Mouse (Mus musculus) gastrocnemius, postnatal 4 days (tissue): ENCODE measurements at regions not wholly inside any gene's neighbourhood (a gene's known extent, or its start where the extent isn't known, plus 50 kb on each side); places are given as distances from the start of the nearest gene placed in this dataset.

Source experiments
- DNase-seq, 2 experiments: peaks; one replicate each; pipeline ENCODE4 v3.0.0; 2021 to 2022; ENCODE audit warnings: low spot score in 2 of 2, mixed read lengths in 2 of 2

GRCm38 (mm10) chr5:118316310-118317017, 71.4 kb downstream of the 2410131K14Rik start:
- DNase-seq, result no peak

GRCm38 (mm10) chr5:118318073-118318472, 73.0 kb downstream of the 2410131K14Rik start:
- DNase-seq, result no peak

GRCm38 (mm10) chr5:118318883-118319282, 73.9 kb downstream of the 2410131K14Rik start:
- no peak for DNase-seq

GRCm38 (mm10) chr5:118321719-118322455, 76.9 kb downstream of the 2410131K14Rik start:
- DNase-seq, result no peak

- DNase-seq, result no peak
Observed at GRCm38 (mm10) chr5:118323151-118323550, 78.1 kb downstream of the 2410131K14Rik start.

GRCm38 (mm10) chr5:118326837-118327541, 82.0 kb downstream of the 2410131K14Rik start:
- no peak for DNase-seq

- peak in 1 of 2 experiments; percentile 47 for DNase-seq
Observed at GRCm38 (mm10) chr5:118327961-118328712, 83.1 kb downstream of the 2410131K14Rik start.

- no peak for DNase-seq
Observed at GRCm38 (mm10) chr5:118329143-118329542, 84.1 kb downstream of the 2410131K14Rik start.

- DNase-seq, result no peak
Observed at GRCm38 (mm10) chr5:118331286-118331607, 86.2 kb downstream of the 2410131K14Rik start.

GRCm38 (mm10) chr5:118331608-118332394, 86.8 kb downstream of the 2410131K14Rik start:
- DNase-seq, result peak; percentile 71 to 86

GRCm38 (mm10) chr5:118334054-118334453, 89.0 kb downstream of the 2410131K14Rik start:
- no peak for DNase-seq

- no peak for DNase-seq
Observed at GRCm38 (mm10) chr5:118338186-118338585, 93.2 kb downstream of the 2410131K14Rik start.

- DNase-seq, result peak in 1 of 2 experiments; percentile 56
Observed at GRCm38 (mm10) chr5:118339676-118340661, 94.9 kb downstream of the 2410131K14Rik start.

GRCm38 (mm10) chr5:118343444-118344320, 98.7 kb downstream of the 2410131K14Rik start:
- DNase-seq, result no peak

GRCm38 (mm10) chr5:118345226-118345625, 100.2 kb downstream of the 2410131K14Rik start:
- DNase-seq, result no peak

- DNase-seq, result no peak
Observed at GRCm38 (mm10) chr5:118349057-118349456, 104.0 kb downstream of the 2410131K14Rik start.

- no peak for DNase-seq
Observed at GRCm38 (mm10) chr5:118351301-118351700, 106.3 kb downstream of the 2410131K14Rik start.

GRCm38 (mm10) chr5:118352142-118352541, 107.1 kb downstream of the 2410131K14Rik start:
- no peak for DNase-seq
